Mouse (Mus musculus): ENCODE measurements around the gene Mical2.

DNA sequence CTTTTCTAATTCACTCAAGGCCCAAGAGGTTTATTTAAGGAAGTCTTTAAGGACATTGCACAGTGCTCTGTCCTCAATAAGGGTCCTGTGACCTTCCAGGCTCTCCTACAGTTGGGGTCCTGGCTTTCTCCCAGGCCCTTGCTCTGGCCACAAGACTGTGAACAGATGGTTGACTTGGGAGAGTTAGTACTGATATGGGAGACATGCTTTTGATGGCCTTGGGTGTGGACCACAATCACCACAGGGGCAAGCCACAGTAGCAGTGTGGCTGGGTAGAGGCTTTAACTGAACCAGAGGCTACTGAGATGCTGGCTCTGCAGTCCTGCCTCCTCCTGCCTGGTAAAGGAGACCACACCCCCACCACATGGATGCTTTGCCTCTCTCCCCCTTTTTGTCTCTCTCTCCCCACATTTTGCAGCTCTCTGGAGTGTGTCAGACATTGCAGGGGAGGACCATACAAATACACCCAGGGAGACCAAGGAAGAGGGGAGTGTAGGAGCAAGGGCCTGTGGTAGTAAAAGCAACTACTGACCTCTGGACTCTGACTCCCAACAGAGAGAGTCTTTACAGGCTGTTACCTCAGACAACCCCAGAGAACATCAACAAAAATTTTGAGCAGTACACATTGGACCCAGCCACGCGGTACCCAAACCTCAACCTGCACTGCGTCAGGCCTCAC is 94.5 kb downstream of the Mical2 start:
- no peak for TF ChIP-seq POLR2A (IDR thresholded peaks at IDR 0.05; ENCODE audit: low read depth, low read length)
- no peak for TF ChIP-seq CTCF (conservative IDR thresholded peaks at IDR 0.05; ENCODE audit: insufficient read depth, insufficient read length, low read depth, low read length)
